Mouse (Mus musculus) left cerebral cortex, postnatal 14 days (tissue): ENCODE measurements around the gene Tubgcp5. TPM values are rescaled to one million over a fixed set of nuclear protein-coding genes. Genes with fewer than 3 reads are reported as not detected.

Experiments used
- DNase-seq, 2 experiments: peaks; one replicate each; pipeline ENCODE4 v3.0.0; 2021 to 2022; ENCODE audit warnings: low spot score in 2 of 2, mixed read lengths in 1 of 2
- intact Hi-C: fragments of 180-260 bp; cut with DNase I; formaldehyde crosslinking; loops from one replicate; pipeline ENCODE4 v1.15.1; 2025
- total RNA-seq, 2 experiments: library from RNA; stranded (reverse); gene quantifications; 2 replicates each; pipeline ENCODE4 v1.2.3; 2021

Tubgcp5 gene
- total RNA-seq, 2 experiments from 2014 or later, result 30.3 to 33.2 TPM

DNA sequence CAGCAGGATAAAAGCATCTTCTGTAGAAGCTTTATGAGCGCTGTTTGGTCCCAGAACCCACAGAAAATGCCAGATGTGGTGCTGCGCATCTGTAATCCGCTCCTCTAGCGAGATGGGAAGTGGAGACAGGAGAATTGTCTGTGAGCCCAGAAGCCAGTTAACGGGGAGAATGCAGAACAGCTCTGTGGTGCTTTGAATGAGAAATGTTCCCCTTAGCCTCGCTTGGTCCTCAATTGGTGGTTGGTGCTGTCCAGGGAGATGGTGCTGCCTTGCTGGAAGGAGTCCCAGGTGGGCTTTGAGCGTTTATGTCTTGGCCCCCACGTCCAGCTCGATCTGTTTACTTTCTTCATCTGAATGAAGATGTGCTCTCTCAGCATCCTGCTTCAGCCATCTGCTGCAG is 86.9 kb downstream of the Tubgcp5 start:
- intact Hi-C loops, result loop anchor here (5.0 kb wide), 1 partner anchor 39 kb away; the partner anchor contains the start of gene Cyfip1
- DNase-seq, result no peak

Other genes with a start within 250 kb of the Tubgcp5 start
- gene Siglech, start 26.0 kb upstream of the Tubgcp5 start, total RNA-seq, result 10 to 100 TPM; 11.2 to 13.9 TPM
- 10 to 100 TPM; 71.3 to 75.2 TPM for gene Cyfip1, start 47.6 kb downstream of the Tubgcp5 start, total RNA-seq
- 10 to 100 TPM; 52.6 to 64.8 TPM for gene Nipa2, start 168.3 kb downstream of the Tubgcp5 start, total RNA-seq
- gene Nipa1, start 225.8 kb downstream of the Tubgcp5 start, total RNA-seq, result 10 to 100 TPM; 72.0 to 73.9 TPM